Comparison of ENCODE assay signal across 16 mouse cellular contexts in the genomic region with DNA sequence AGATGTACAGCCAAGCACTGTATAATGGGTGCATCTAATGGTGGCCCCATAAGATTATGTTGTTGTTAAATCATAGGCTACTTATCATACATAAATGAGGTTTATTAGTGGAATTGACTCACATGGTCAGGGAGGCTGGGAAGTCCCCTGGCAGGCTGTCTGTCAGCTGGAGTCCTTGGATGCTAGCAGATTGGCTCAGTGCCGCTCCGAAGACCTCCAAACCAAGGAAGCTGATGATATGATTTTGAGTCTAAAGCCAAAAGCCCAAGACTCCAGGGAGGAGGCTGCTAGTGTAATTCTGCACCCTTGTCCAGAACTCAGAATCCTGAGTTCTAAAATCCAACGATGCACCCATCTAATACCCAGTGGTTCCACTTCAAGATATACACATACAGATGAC.
"Had no signal": no experiment of that assay in that cellular context is flagged by ENCODE, and none has a peak within 500 bp of the region (broad histone marks: within the 10 kb centered on the region; RNA-seq: fewer than 3 reads in every experiment).

No protein-coding gene starts in this region.

- H3K4me1 ChIP-seq: liver, embryonic 13.5 days had no signal

- H3K9ac ChIP-seq: limb, embryonic 12.5 days; liver, embryonic 13.5 days; liver, postnatal 0 days; midbrain, embryonic 13.5 days; neural tube, embryonic 15.5 days had no signal

- H3K4me3 ChIP-seq: layer of hippocampus, adult 2 months; left cerebral cortex, adult 2 months; limb, embryonic 12.5 days; liver, embryonic 13.5 days; midbrain, embryonic 13.5 days; myocyte; neural tube, embryonic 15.5 days had no signal

- H3K27ac ChIP-seq: layer of hippocampus, adult 2 months; left cerebral cortex, adult 2 months; limb, embryonic 12.5 days; liver, embryonic 13.5 days; midbrain, embryonic 13.5 days; neural tube, embryonic 15.5 days; stomach, postnatal 0 days had no signal

- H3K27me3 ChIP-seq: limb, embryonic 12.5 days; liver, embryonic 13.5 days; midbrain, embryonic 13.5 days; neural tube, embryonic 15.5 days had no signal

- H3K36me3 ChIP-seq: limb, embryonic 12.5 days; liver, embryonic 13.5 days; midbrain, embryonic 13.5 days; neural tube, embryonic 15.5 days had no signal

- H3K4me2 ChIP-seq: limb, embryonic 12.5 days; liver, embryonic 13.5 days; midbrain, embryonic 13.5 days; neural tube, embryonic 15.5 days had no signal

- H3K9me3 ChIP-seq: limb, embryonic 12.5 days; liver, embryonic 13.5 days; midbrain, embryonic 13.5 days; neural tube, embryonic 15.5 days had no signal

- DNase-seq: kidney, adult 18-20 months; kidney, postnatal 10 days; kidney, postnatal 4 days; liver; liver, embryonic 13.5 days; liver, postnatal 0 days; lung, postnatal 36 days; thymus, adult 2 months; thymus, postnatal 25 days had no signal
